Mouse (Mus musculus) ES-E14 (cell line): ENCODE data around the gene Tmem248.

Experiments used
- CHD2 ChIP-seq: IDR thresholded peaks from 2 replicates; pipeline ENCODE4 v1.6.1; 2014; ENCODE audit warnings: mild to moderate bottlenecking, low read depth, low read length, inconsistent platforms
- HCFC1 ChIP-seq: IDR thresholded peaks from 2 replicates; pipeline ENCODE4 v1.6.1; 2012; ENCODE audit warnings: low read length, inconsistent platforms, borderline replicate concordance; ENCODE audit not compliant: insufficient read depth
- ZC3H11A ChIP-seq: IDR thresholded peaks from 2 replicates; pipeline ENCODE4 v1.6.1; 2012; ENCODE audit warnings: low read depth, mild to moderate bottlenecking, inconsistent platforms, low read length, borderline replicate concordance
- ZNF384 ChIP-seq: IDR thresholded peaks from 2 replicates; pipeline ENCODE4 v1.6.1; 2012; ENCODE audit warnings: low read depth, low read length, inconsistent platforms

DNA sequence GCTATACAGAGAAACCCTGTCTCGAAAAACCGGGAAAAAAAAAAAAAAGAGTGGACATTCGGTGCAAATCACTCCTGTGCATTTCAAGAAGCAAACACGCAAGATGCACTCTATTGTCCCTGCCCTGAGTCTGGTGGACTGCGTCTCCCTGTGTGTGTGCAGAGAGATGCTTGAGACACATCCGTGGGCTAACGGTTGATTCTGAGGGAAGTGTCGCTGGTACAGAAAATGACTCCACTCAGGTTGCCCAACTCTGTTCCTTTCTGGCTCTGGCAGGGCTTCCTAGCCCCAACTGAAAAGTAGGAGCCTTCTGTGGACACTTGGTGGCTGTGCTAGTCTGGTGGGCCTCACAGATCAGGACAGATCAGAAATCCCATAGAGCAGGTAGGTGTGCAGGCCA is 19.4 kb downstream of the Tmem248 start:
- no peak for TF ChIP-seq CHD2
- no peak for TF ChIP-seq HCFC1
- no peak for TF ChIP-seq ZC3H11A
- TF ChIP-seq ZNF384 = no peak
